Mouse (Mus musculus) testis, postnatal 14 days (tissue): ENCODE results near the gene Rims3.
A peak's percentile ranks its signal among the peaks of the same experiment; 100 is the strongest.

Experiments used
- DNase-seq: peaks from one replicate; pipeline ENCODE4 v3.0.0; 2021; ENCODE audit warnings: low spot score

Rims3 gene

GRCm38 (mm10) chr4:120854588-120855319 is at the start of gene Rims3:
Rims3 (plus strand) TSS chr4:120854816.
- peak; percentile 85 for DNase-seq

- DNase-seq = no peak
Observed at GRCm38 (mm10) chr4:120805816-120806215, 48.8 kb upstream of the Rims3 start.

- DNase-seq = no peak
Observed at GRCm38 (mm10) chr4:120813762-120814161, 40.9 kb upstream of the Rims3 start.

- no peak for DNase-seq
Observed at GRCm38 (mm10) chr4:120814171-120814570, 40.4 kb upstream of the Rims3 start.

- DNase-seq = no peak
Observed at GRCm38 (mm10) chr4:120815163-120815562, 39.5 kb upstream of the Rims3 start.

GRCm38 (mm10) chr4:120815622-120816334 is 38.8 kb upstream of the Rims3 start:
- peak; percentile 82 for DNase-seq

GRCm38 (mm10) chr4:120817002-120817774 is 37.4 kb upstream of the Rims3 start:
- no peak for DNase-seq

- DNase-seq = no peak
Observed at GRCm38 (mm10) chr4:120817951-120818350, 36.7 kb upstream of the Rims3 start.

- no peak for DNase-seq
Observed at GRCm38 (mm10) chr4:120819296-120819695, 35.3 kb upstream of the Rims3 start.

GRCm38 (mm10) chr4:120819871-120820270 is 34.7 kb upstream of the Rims3 start:
- DNase-seq = no peak

- no peak for DNase-seq
Observed at GRCm38 (mm10) chr4:120822191-120822911, 32.3 kb upstream of the Rims3 start.

GRCm38 (mm10) chr4:120825100-120825553 is 29.5 kb upstream of the Rims3 start:
- peak; percentile 95 for DNase-seq

- peak; percentile 99 for DNase-seq
Observed at GRCm38 (mm10) chr4:120825577-120826326, 28.9 kb upstream of the Rims3 start.

- DNase-seq = no peak
Observed at GRCm38 (mm10) chr4:120826418-120826817, 28.2 kb upstream of the Rims3 start.

- no peak for DNase-seq
Observed at GRCm38 (mm10) chr4:120830767-120831166, 23.8 kb upstream of the Rims3 start.

- DNase-seq = no peak
Observed at GRCm38 (mm10) chr4:120831472-120831871, 23.1 kb upstream of the Rims3 start, which contains the start of gene Nfyc. Nfyc (minus strand) TSS chr4:120831572.

GRCm38 (mm10) chr4:120841342-120841741 is 13.3 kb upstream of the Rims3 start:
- no peak for DNase-seq

GRCm38 (mm10) chr4:120844423-120845082 is 10.1 kb upstream of the Rims3 start:
- no peak for DNase-seq

- no peak for DNase-seq
Observed at GRCm38 (mm10) chr4:120845098-120845497, 9.5 kb upstream of the Rims3 start.

- DNase-seq = no peak
Observed at GRCm38 (mm10) chr4:120848909-120849308, 5.7 kb upstream of the Rims3 start.

- DNase-seq = no peak
Observed at GRCm38 (mm10) chr4:120849451-120849850, 5.2 kb upstream of the Rims3 start.
